Mouse (Mus musculus) thymus, postnatal 36 days (tissue): Measurements from ENCODE around the gene Pde11a.

Experiments used
- DNase-seq, 2 experiments: peaks; one replicate each; pipeline ENCODE4 v3.0.0; 2022; ENCODE audit warnings: mixed read lengths in 2 of 2

The Pde11a gene

DNA sequence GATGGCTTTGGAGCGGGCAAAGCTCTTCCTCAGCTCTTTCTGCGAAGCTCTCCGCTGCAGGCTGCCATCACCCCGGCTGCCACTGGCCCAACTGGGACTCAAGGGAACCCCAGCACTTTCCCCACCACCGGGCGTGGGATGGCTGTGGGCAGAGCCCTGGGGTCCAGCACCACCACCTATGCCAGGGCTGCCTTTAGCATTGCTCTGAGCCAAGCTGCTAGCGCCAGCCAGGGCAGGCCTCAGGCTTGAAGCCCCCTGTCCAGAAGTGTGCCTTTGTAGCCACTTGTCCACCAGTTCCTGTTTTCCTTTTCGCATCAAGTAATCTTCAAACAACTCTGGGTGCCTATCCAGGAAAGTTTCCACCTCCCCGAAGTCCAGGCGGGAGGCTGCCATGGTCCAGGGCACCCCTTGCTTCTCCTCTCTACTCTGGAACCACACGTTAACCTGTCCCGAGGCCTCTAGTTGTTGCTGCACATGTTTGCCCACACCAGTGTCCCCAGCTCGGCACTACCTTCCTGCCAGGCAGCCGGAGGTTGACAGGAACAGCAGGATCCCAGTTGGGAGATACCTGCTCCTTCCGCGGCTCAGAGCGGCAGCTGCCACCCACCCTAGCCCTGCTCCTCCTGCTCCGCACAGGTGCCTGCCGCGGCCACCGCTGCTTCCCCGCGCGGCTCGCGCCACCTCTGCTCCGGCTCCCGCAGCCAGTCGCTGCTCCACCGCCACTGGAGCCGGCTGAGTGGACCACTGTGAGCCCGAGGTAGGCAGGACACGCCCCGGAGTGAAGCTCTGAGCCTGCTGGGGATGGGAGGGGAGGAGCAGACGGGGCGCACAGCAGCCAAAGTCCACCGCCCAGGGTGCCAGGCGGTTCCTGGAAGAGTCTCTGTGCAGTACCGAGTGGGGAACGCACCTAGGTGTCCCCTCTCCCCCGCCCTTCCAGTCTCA, at the start of gene Pde11a:
Gene Pde11a, minus strand, starts transcription at position 560 of the 942 bp plus-strand sequence.
- no peak for DNase-seq

GRCm38 (mm10) chr2:76386531-76386930, 48.0 kb upstream of the Pde11a start:
- DNase-seq = no peak

DNA sequence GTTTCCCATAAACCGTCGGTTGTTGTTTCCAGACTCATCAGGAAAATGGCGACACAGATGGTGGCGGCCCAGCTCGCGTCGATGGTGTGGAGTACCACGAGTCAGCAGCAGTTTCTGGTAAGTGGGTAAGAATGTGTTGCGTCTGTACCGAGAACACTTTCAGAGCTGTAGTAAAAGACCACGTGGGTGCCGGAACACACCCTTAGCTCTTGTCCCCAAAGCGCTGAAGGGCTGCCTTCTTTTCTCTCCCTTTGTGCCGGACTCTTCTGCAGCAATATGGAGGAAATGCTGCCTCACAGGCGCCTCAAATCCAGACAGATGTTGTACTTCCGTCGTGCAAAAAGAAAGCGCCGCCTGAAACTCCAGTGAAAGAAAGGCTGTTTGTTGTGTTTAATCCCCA, 40.1 kb upstream of the Pde11a start:
- no peak for DNase-seq

GRCm38 (mm10) chr2:76374544-76375206, 36.1 kb upstream of the Pde11a start:
- no peak for DNase-seq

- DNase-seq = no peak
These were observed 33.7 kb upstream of the Pde11a start for GRCm38 (mm10) chr2:76372244-76372643.

DNA sequence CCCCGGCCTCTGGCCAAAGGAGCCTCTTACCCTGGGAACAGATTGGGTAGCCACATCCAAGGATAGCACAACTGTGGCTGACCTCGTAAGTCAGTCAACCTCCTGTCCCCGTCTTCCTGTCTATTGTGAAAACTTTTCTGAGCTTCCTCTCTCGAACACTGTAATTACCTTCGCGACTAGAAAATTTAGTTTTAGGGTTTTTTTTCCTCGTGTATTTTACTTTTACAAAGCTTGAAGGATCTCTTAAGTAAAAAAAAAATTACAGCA, 32.0 kb upstream of the Pde11a start:
- DNase-seq = no peak

DNA sequence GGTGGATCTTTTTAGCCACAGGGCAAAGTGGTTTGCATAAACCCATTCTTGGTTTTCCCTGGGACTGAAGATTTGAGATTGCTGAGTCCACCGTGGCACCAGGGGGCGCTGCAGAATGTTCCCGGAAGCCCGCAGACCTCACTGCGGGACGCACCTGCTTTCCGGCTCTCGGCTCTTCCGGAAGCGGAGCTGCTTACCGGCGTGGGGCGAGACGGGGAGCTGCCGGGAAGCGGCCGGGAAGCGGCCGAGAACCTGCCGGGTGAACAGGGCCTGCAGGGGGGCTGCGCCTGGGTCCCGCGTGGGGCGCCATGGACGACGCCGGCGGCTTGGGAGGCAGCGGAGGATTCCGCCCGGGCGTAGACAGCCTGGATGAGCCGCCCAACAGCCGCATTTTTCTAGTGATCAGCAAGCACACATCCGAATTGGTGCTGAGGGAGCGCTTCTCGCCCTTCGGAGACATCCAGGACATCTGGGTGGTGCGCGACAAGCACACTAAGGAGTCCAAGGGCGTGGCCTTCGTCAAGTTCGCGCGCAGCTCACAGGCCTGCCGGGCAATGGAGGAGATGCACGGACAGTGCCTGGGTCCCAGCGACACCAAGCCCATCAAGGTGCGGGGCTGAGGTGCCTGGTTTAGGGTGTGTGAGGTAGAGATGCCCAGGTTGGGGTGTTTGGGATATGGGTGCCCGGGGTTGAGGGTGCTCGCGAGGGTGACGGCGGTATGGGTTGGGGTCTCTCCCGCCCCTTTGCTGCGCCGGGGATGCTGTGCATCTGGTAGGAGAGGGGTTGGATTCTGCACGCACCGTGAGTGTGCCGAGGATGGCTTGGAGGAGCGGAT, 31.5 kb upstream of the Pde11a start, which contains the start of gene Rbm45:
Gene Rbm45, plus strand, starts transcription at position 164 of the 835 bp plus-strand sequence.
- DNase-seq = peak; percentile 87 to 88

GRCm38 (mm10) chr2:76368861-76369660, 30.5 kb upstream of the Pde11a start:
- DNase-seq = no peak

DNA sequence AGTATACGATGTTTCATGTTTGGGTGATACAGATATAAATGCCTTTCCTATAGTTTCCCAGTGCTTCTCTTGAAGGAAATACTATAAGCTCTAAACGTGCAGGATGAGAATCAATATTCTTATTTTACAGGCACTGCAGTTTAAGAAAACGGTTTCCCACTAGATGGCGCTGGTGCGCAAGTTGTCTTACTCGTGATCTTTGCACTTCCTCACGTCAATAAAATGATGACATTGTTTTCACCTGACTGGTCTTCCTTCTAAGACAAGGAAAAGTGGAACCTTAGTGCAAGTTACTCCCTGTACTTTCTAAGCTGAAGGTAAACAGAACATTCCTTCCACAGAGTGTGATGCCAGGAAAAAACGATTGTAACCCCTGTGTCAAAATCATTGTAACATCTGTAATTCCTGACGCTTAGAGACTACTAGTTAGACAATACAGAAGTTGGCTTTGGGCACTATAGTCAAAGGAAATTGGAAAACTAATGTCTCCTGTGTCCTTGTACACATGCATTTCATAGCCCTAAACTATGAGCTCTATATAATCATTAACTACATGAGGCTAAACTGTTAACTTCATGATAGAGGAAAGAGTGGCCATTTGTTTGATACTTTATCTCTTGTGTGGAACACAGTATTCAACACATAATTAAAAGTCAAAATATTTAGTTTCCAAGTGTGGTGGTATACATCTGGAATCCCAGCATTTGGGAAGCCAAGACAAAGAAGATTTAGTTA, 28.8 kb upstream of the Pde11a start:
- DNase-seq = peak; percentile 65 to 75

- DNase-seq = no peak
These were observed 27.2 kb upstream of the Pde11a start for GRCm38 (mm10) chr2:76365811-76366210.

DNA sequence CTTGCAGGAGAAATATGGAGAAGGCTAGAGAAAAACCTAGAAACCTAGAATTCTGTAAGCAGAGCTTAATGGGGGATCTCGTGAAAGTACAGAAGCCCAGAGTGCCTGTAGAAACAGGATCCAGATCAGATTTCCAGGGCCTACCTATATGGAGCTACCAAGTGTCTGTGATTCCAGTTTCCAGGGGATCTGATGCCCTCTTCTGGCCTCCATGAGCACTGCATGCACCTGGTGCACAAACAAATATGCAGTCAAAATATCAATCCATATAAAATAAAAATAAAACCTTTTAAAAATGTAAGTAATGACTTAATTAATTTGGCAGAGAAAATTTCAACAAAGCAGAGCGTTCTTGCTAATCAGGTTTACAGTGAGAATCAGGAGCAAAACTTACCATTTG, 23.5 kb upstream of the Pde11a start:
- DNase-seq = no peak

GRCm38 (mm10) chr2:76360226-76360625, 21.7 kb upstream of the Pde11a start, which contains the start of gene Cyct:
Gene Cyct (minus strand): TSS chr2:76360450.
- DNase-seq = no peak

DNA sequence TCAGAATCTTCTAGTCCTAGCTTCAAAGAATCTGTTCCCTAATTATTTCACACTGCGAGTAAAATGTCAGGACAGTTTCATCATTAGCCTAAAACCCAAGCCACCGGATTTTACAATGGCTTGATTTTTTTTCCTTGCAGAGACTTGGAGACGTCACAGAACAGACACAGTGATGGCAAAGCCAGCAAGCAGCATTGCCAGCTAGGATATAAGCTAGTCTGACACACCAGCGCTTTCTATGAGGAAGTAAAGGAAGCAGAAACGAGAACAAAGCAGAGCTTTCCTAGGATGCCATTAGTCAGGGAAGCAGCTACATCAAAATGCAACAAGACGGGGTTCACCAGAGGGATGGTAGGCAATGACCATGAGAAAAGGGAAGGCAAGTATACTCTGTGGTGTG, 9.3 kb upstream of the Pde11a start:
- no peak for DNase-seq

DNA sequence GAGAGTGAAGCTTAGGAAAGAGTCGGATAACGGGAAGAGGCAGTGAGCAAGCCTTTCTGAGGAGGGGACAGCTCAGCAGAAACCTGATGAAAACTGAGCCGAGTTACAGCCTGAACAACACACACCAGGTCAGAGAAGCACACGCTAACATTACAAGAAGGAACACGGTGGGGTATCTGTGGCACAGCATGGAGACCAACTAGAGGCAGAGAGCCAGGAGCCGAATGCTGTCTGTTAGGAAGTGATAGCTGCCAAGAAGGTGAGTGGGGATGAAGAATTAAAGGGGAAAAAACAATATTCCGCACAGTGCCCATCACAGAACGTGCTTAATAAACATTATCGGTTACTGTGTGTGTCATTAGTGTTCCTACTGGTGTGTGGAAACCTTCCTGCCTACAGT, 3.6 kb upstream of the Pde11a start:
- DNase-seq = no peak

- DNase-seq = no peak
These were observed 4.0 kb downstream of the Pde11a start for GRCm38 (mm10) chr2:76334596-76334995.

- DNase-seq = no peak
These were observed 6.3 kb downstream of the Pde11a start for GRCm38 (mm10) chr2:76332161-76332805.

DNA sequence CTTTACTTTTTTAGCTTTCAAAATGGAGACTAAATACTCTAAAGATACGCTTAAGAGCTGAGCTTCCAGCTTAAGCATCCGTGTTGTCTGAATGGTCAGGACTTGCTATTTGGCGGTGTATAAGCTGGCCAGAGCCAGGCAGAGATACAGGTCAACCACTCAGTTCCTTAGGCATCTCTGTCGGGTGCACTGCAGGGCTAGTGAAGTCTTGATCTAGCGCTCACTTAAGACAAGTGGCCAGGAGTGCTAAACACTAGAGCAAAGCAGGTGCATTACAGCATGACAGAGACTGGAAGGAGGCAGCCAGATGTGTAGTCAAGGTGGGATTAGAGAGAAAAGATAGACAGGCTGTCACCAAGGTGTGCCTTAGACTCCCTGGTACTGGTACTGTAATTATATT, 8.5 kb downstream of the Pde11a start:
- no peak for DNase-seq

GRCm38 (mm10) chr2:76326161-76326560, 12.4 kb downstream of the Pde11a start:
- DNase-seq = no peak

DNA sequence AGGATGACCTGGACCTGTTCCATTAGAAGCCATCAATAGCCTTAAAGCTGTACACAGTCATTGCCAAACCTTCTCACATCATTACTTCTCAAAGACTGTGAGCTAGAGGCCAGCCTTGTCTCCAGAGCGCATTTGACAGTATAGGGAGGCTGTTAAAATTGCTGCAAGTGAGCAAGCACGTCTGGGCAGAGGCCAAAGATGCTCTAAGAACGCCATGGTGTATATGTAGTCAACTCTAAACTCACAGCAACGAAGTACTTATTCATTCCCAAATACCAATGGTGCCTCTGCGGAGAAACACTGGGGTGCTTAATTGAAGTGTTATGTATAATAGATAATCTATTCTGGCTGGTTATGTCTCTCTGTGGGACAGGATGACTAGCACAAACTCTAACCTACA, 14.1 kb downstream of the Pde11a start:
- no peak for DNase-seq

DNA sequence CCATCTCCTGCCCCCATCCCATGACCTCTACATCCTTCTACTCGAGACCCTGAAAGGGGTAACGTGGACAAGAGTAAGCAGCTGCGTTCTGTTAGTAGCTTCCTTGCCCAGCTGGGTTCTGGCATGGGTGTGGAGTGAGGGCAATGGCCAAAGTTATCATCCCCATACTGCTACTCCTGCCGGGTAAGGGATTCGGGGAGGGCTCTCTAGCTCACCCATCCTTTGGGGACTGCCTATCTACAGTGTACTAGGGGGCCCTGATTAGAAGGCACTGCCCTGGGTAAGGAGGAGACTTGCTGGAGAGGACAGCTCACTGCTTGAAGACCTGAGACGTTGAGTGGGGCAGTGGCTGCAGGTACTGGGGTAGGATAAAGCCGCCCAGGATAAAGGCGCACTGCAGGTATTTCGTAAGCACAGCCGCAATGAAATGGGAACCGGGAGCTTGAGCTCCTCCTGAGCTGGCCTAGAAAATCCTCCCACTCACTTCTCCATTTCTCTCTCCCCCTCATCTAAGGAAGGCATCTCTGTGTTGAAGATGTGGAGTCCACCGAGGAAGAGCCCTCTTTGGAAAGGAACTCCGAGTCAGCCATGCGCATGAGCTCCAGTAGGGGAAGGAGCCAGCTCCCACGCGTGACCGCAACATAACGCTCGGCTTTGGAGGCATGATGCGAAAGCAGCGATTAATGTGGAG, 15.2 kb downstream of the Pde11a start:
- DNase-seq = no peak

- DNase-seq = no peak
These were observed 18.2 kb downstream of the Pde11a start for GRCm38 (mm10) chr2:76320336-76320735.
